Mouse (Mus musculus): ENCODE results near the gene Qtrt2. TPM values are rescaled to one million over a fixed set of nuclear protein-coding genes. Genes with fewer than 3 reads are reported as not detected.

Gene Qtrt2
- polyA plus RNA-seq (2021; fragmentation: Nextera tagmentation), result 4.6 and 4.9 TPM in 2 replicates
- long read RNA-seq, experiment 1, partial matches to known transcripts, result 0 of 7 reads
- long read RNA-seq, experiment 1, other reads (novel, unspliced or antisense), result 7 of 7 reads
- long read RNA-seq, experiment 2, partial matches to known transcripts, result 0 of 2 reads
- long read RNA-seq, experiment 2, other reads (novel, unspliced or antisense), result 2 of 2 reads

DNA sequence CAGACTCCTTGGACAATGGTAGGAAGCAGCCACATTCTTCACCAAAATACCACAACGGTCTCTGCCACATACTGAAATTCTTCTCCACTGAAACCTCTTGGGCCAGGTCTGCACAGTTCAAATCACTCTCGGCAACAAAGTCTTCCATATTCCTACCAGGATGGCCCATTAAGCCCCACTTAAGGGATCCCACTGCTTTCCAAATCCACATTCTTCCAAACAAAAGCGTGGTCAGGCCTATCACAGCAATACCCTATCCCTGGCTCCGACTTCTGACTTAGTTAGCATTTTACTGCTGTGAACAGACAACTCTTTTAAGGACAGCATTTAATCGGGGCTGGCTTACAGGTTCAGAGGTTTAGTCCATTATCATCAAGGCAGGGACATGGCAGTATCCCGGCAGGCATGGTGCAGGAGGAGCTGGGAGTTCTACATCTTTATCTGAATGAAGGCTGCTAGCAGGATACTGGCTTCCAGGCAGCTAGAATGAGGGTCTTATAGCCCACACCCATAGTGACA, at the start of gene Qtrt2:
Gene Qtrt2 (minus strand): TSS at position 469 of the 519 bp plus-strand sequence.

GRCm38 (mm10) chr16:43889208-43890004, 37.2 kb downstream of the Qtrt2 start, which contains the start of gene Ccdc191:
Gene Ccdc191 (plus strand): TSS chr16:43889800.

Other genes with a start within 250 kb of the Qtrt2 start
- 0.10 TPM in 1 of 2 replicates, not detected in the other for gene Drd3, start 172.8 kb downstream of the Qtrt2 start, polyA plus RNA-seq (2021; fragmentation: Nextera tagmentation)
- gene Ccdc191, start 37.0 kb downstream of the Qtrt2 start, polyA plus RNA-seq (2021; fragmentation: Nextera tagmentation), result 4.7 and 6.1 TPM in 2 replicates
- 3.8 and 4.2 TPM in 2 replicates for gene Zdhhc23, start 53.0 kb upstream of the Qtrt2 start, polyA plus RNA-seq (2021; fragmentation: Nextera tagmentation)
- gene Gramd1c, start 136.5 kb upstream of the Qtrt2 start, polyA plus RNA-seq (2021; fragmentation: Nextera tagmentation), result 0.44 and 0.63 TPM in 2 replicates
- 184 and 295 TPM in 2 replicates for gene Atp6v1a, start 212.9 kb upstream of the Qtrt2 start, polyA plus RNA-seq (2021; fragmentation: Nextera tagmentation)
- gene Naa50, start 213.0 kb upstream of the Qtrt2 start, polyA plus RNA-seq (2021; fragmentation: Nextera tagmentation), result 26.6 and 33.5 TPM in 2 replicates
- 2.3 TPM in 2 replicates for gene Usf3, start 246.4 kb upstream of the Qtrt2 start, polyA plus RNA-seq (2021; fragmentation: Nextera tagmentation)

All from left cerebral cortex, adult 6 months (tissue).